Mouse (Mus musculus) liver, embryonic 11.5 days (tissue): ENCODE measurements around the gene Syngap1. TPM values are rescaled to one million over a fixed set of nuclear protein-coding genes. Genes with fewer than 3 reads are reported as not detected.
"Not testable (repeated sequence)": the region's sequence is repeated elsewhere in the genome, so short reads cannot be mapped to it uniquely, and the experiment has no call there.

Source experiments
- ATAC-seq: fragments of 200-750 bp; cut with Nextera tagmentation; replicated peaks from 2 replicates; pipeline ENCODE4 v1.8.0; 2017; ENCODE audit warnings: moderate number of reproducible peaks, mild to moderate bottlenecking, moderate TSS enrichment, moderate library complexity; ENCODE audit not compliant: low FRiP score
- DNase-seq: peaks from one replicate; pipeline ENCODE4 v3.0.0-alpha.2; 2017; ENCODE audit warnings: low spot score
- H3K27ac ChIP-seq: fragments of 300-500 bp; sonication (generic); 2 replicates; pipeline ENCODE4 v1.5.1; 2014; ENCODE audit warnings: mild to moderate bottlenecking, low read depth, low read length, control low read depth
- H3K27me3 ChIP-seq: fragments of 300-500 bp; sonication (generic); replicated peaks from 2 replicates; pipeline ENCODE4 v1.6.1; 2014; ENCODE audit warnings: low read length, mixed read lengths; ENCODE audit not compliant: control insufficient read depth, insufficient read depth
- H3K36me3 ChIP-seq: fragments of 300-500 bp; sonication (generic); 2 replicates; pipeline ENCODE4 v1.6.1; 2014; ENCODE audit warnings: mild to moderate bottlenecking, low read length, moderate library complexity, mixed read lengths; ENCODE audit not compliant: control insufficient read depth, insufficient read depth
- H3K4me1 ChIP-seq: fragments of 300-500 bp; sonication (generic); replicated peaks from 2 replicates; pipeline ENCODE4 v1.6.1; 2014; ENCODE audit warnings: low read length, mixed read lengths; ENCODE audit not compliant: control insufficient read depth, insufficient read depth
- H3K4me2 ChIP-seq: fragments of 300-500 bp; sonication (generic); 2 replicates; pipeline ENCODE4 v1.6.1; 2014; ENCODE audit warnings: mild to moderate bottlenecking, control low read depth, moderate library complexity
- H3K4me3 ChIP-seq: fragments of 300-500 bp; sonication (generic); 2 replicates; pipeline ENCODE4 v1.5.1; 2014; ENCODE audit warnings: low read depth, low read length, control low read depth
- H3K9ac ChIP-seq: fragments of 300-500 bp; sonication (generic); 2 replicates; pipeline ENCODE4 v1.6.1; 2014; ENCODE audit warnings: low read depth, low read length, control low read depth
- H3K9me3 ChIP-seq: fragments of 300-500 bp; sonication (generic); 2 replicates; pipeline ENCODE4 v1.6.1; 2016; ENCODE audit warnings: low read length, inconsistent platforms, mixed read lengths; ENCODE audit not compliant: control insufficient read depth
- WGBS: fragments of 180-500 bp; shearing (Covaris S2); extraction: QIAGEN DNeasy Blood & Tissue Kit; methylation state at CpG from one replicate; pipeline ENCODE4 v1.1.7; 2014; 5-methylcytosine and 5-hydroxymethylcytosine counted together
- polyA plus RNA-seq: library from polyadenylated mRNA; unstranded; fragments of >200 nt; fragmentation: Nextera tagmentation; extraction: Ambion mirVana; gene quantifications from 2 replicates; pipeline ENCODE4 v1.2.1, GENCODE M21; 2014

Gene Syngap1
- polyA plus RNA-seq, 1 experiment from 2014 or later = 1.4 TPM

- H3K27me3 ChIP-seq = no peaks in the 10 kb centered on the region
- no peak overlapping the region for H3K4me3 ChIP-seq
- H3K4me1 ChIP-seq = peaks cover 14% of the 10 kb centered on the region
- H3K27ac ChIP-seq = no peak overlapping the region
- no peaks in the 10 kb centered on the region for H3K36me3 ChIP-seq
- H3K9ac ChIP-seq = no peak overlapping the region
- H3K9me3 ChIP-seq = no peaks in the 10 kb centered on the region
- 45% methylated on average over 1 of the region's 1 CpGs for WGBS
- no peak overlapping the region for H3K4me2 ChIP-seq
- no peak for DNase-seq
- ATAC-seq = no peak
Observed at GRCm38 (mm10) chr17:26915248-26915647, 25.8 kb upstream of the Syngap1 start.

- H3K36me3 ChIP-seq = 0 out of 2 replicates have a peak, but pooled peaks cover 5% of the 10 kb centered on the region
- ATAC-seq (peak; percentile 98), DNase-seq (peak; percentile 100)
- peaks cover 15% of the 10 kb centered on the region for H3K4me1 ChIP-seq
- H3K27ac ChIP-seq = peak within 1 kb of the TSS; percentile 68
- H3K4me2 ChIP-seq = peak within 1 kb of the TSS; percentile 75
- H3K27me3 ChIP-seq = no peaks in the 10 kb centered on the region
- WGBS = under 1% methylated on average over 72 of the region's 72 CpGs
- H3K9me3 ChIP-seq = no peaks in the 10 kb centered on the region
- H3K9ac ChIP-seq = peak within 1 kb of the TSS; percentile 83
- H3K4me3 ChIP-seq = peak within 1 kb of the TSS; percentile 77
Observed at GRCm38 (mm10) chr17:26916711-26917482, 24.2 kb upstream of the Syngap1 start, which contains the start of gene Kifc5b. TSS of gene Kifc5b (plus strand) at chr17:26917091.

- WGBS = 0% methylated on average over 12 of the region's 12 CpGs
- Histone ChIP-seq H3K9ac (peak overlapping the region; percentile 83), H3K27ac (peak overlapping the region; percentile 68; the same call in 1 of the 2 replicates), H3K4me2 (peak overlapping the region; percentile 75), H3K4me1 (peaks cover 15% of the 10 kb centered on the region), H3K4me3 (peak overlapping the region; percentile 77)
- not testable (repeated sequence) for H3K36me3 ChIP-seq, H3K27me3 ChIP-seq, H3K9me3 ChIP-seq, ATAC-seq, DNase-seq
Observed at GRCm38 (mm10) chr17:26917560-26917959, 23.5 kb upstream of the Syngap1 start.

GRCm38 (mm10) chr17:26918343-26918742 lies 22.7 kb upstream of the Syngap1 start:
- WGBS = 79% methylated on average over 2 of the region's 2 CpGs
- Histone ChIP-seq H3K36me3 (0 out of 2 replicates have a peak, but pooled peaks cover 5% of the 10 kb centered on the region), H3K4me3 (peak overlapping the region; percentile 77), H3K4me1 (peaks cover 15% of the 10 kb centered on the region), H3K9ac (peak overlapping the region; percentile 56), H3K9me3 (no peaks in the 10 kb centered on the region), H3K27ac (no peak overlapping the region), H3K4me2 (peak overlapping the region; percentile 75), H3K27me3 (no peaks in the 10 kb centered on the region)
- ATAC-seq (no peak), DNase-seq (no peak)

GRCm38 (mm10) chr17:26919516-26919915 lies 21.5 kb upstream of the Syngap1 start:
- 65% methylated on average over 2 of the region's 2 CpGs for WGBS
- ATAC-seq, H3K9ac ChIP-seq, DNase-seq, H3K27me3 ChIP-seq, H3K9me3 ChIP-seq, H3K4me3 ChIP-seq, H3K36me3 ChIP-seq, H3K27ac ChIP-seq: not testable (repeated sequence)
- peaks cover 15% of the 10 kb centered on the region for H3K4me1 ChIP-seq
- H3K4me2 ChIP-seq = 0 out of 2 replicates have a peak overlapping the region, but pooled peaks have one; percentile 2

GRCm38 (mm10) chr17:26922368-26922767 lies 18.7 kb upstream of the Syngap1 start:
- ATAC-seq, H3K27me3 ChIP-seq, DNase-seq, H3K4me3 ChIP-seq, H3K9me3 ChIP-seq, H3K27ac ChIP-seq, H3K9ac ChIP-seq, H3K4me2 ChIP-seq: not testable (repeated sequence)
- peaks cover 15% of the 10 kb centered on the region for H3K4me1 ChIP-seq
- peaks cover 13% of the 10 kb centered on the region; the same call in 1 of the 2 replicates for H3K36me3 ChIP-seq
- 95% methylated on average over 5 of the region's 6 CpGs for WGBS

GRCm38 (mm10) chr17:26925414-26925813 lies 15.6 kb upstream of the Syngap1 start:
- H3K27me3 ChIP-seq, H3K4me3 ChIP-seq, H3K27ac ChIP-seq, H3K4me2 ChIP-seq, H3K4me1 ChIP-seq, ATAC-seq, H3K9ac ChIP-seq, H3K9me3 ChIP-seq, DNase-seq: not testable (repeated sequence)
- H3K36me3 ChIP-seq = peaks cover 27% of the 10 kb centered on the region
- WGBS = 95% methylated on average over 9 of the region's 9 CpGs

GRCm38 (mm10) chr17:26931795-26932194 lies 9.3 kb upstream of the Syngap1 start:
- not testable (repeated sequence) for ATAC-seq
- WGBS = 70% methylated on average over 7 of the region's 7 CpGs

More at GRCm38 (mm10) chr17:26931795-26932194, 9.3 kb upstream of the Syngap1 start:
- H3K27ac ChIP-seq, H3K9me3 ChIP-seq, H3K4me2 ChIP-seq, H3K9ac ChIP-seq, H3K27me3 ChIP-seq, H3K4me3 ChIP-seq: not testable (repeated sequence)
- Histone ChIP-seq H3K4me1 (peaks cover 13% of the 10 kb centered on the region), H3K36me3 (peaks cover 31% of the 10 kb centered on the region)
- DNase-seq = peak; percentile 37
